Mouse (Mus musculus): ENCODE data around the gene Vmn2r39.
"Not testable (repeated sequence)": the region's sequence is repeated elsewhere in the genome, so short reads cannot be mapped to it uniquely, and the experiment has no call there.

The Vmn2r39 gene

GRCm38 (mm10) chr7:9030698-9031097 lies at the start of gene Vmn2r39:
TSS of gene Vmn2r39 (minus strand) at chr7:9030798.
- not testable (repeated sequence) for DNase-seq

- DNase-seq: not testable (repeated sequence)
Observed at GRCm38 (mm10) chr7:9065353-9065752, 34.8 kb upstream of the Vmn2r39 start.
